Comparison of ENCODE assay signal across 26 mouse cellular contexts in genomic region chr5:130333566-130333965, GRCm38 (mm10). TPM values are rescaled to one million over a fixed set of nuclear protein-coding genes. Genes with fewer than 3 reads are reported as not detected.
A peak's percentile ranks its signal among the peaks of the same experiment; 100 is the strongest.
DNase-seq lines count a peak whose midpoint lies in the region; ATAC-seq lines count a peak whose summit lies in the region.
"Had no signal": no experiment of that assay in that cellular context is flagged by ENCODE, and none has a peak within 500 bp of the region (broad histone marks: within the 10 kb centered on the region; RNA-seq: fewer than 3 reads in every experiment).

No protein-coding gene starts in this region.

- no peak overlapping the region for H3K9ac ChIP-seq in hindbrain, embryonic 16.5 days (ENCODE audit: low read depth, low read length)
- H3K9ac ChIP-seq in hindbrain, embryonic 14.5 days, result no peak overlapping the region
- H3K9ac ChIP-seq in kidney, embryonic 15.5 days, result no peak overlapping the region
- H3K9ac ChIP-seq: liver, embryonic 14.5 days; lung, embryonic 15.5 days; stomach, embryonic 15.5 days had no signal

- no peak overlapping the region for H3K4me2 ChIP-seq in hindbrain, embryonic 16.5 days (ENCODE audit: low read length)
- no peak overlapping the region for H3K4me2 ChIP-seq in hindbrain, embryonic 14.5 days (replicated peaks)
- no peak overlapping the region for H3K4me2 ChIP-seq in kidney, embryonic 15.5 days
- H3K4me2 ChIP-seq: lung, embryonic 15.5 days; stomach, embryonic 15.5 days had no signal

- peaks cover 5% of the 10 kb centered on the region; the same call in 1 of the 2 replicates for H3K4me1 ChIP-seq in hindbrain, embryonic 16.5 days (ENCODE audit: control insufficient read depth, insufficient read depth, low read depth, low read length)
- H3K4me1 ChIP-seq in hindbrain, embryonic 14.5 days (replicated peaks; ENCODE audit: control insufficient read depth, insufficient read depth, low read length), result no peaks in the 10 kb centered on the region
- H3K4me1 ChIP-seq in kidney, embryonic 15.5 days, result peaks cover 5% of the 10 kb centered on the region
- H3K4me1 ChIP-seq: lung, embryonic 15.5 days; midbrain, embryonic 10.5 days; stomach, embryonic 15.5 days had no signal

- peak; percentile 76 for ATAC-seq in hindbrain, embryonic 16.5 days
- ATAC-seq in hindbrain, embryonic 14.5 days (ENCODE audit: low FRiP score), result no peak
- ATAC-seq in cerebellum, adult (ENCODE audit: insufficient number of reproducible peaks, low FRiP score, low TSS enrichment), result peak; percentile 75; the same call in 1 of the 2 replicates
- no peak for ATAC-seq in erythroid progenitor cell, adult 5-6 weeks (replicated peaks; ENCODE audit: low FRiP score, poor library complexity, severe bottlenecking)
- ATAC-seq in kidney, embryonic 15.5 days (replicated peaks; ENCODE audit: low FRiP score), result no peak
- ATAC-seq: intestine, postnatal 0 days had no signal

- WGBS in hindbrain, embryonic 16.5 days, result 71% methylated on average over 7 of the region's 7 CpGs
- 75% methylated on average over 7 of the region's 7 CpGs for WGBS in hindbrain, embryonic 14.5 days
- 86% methylated on average over 7 of the region's 7 CpGs for WGBS in kidney, embryonic 15.5 days

- DNase-seq in hindbrain, embryonic 14.5 days (ENCODE audit: low spot score), result no peak
- DNase-seq in brain, adult 2 months (ENCODE audit: low read depth, low spot score), result peak; percentile 93
- peak; percentile 80 for DNase-seq in cerebellum, adult 9-11 months
- DNase-seq: embryo, embryonic 11 days; lung, postnatal 4 days; right cerebral cortex, postnatal 25 days; thymus, adult 2 months had no signal

- peaks cover 11% of the 10 kb centered on the region for H3K36me3 ChIP-seq in hindbrain, embryonic 16.5 days (ENCODE audit: control insufficient read depth, insufficient read depth, low read length)
- peaks cover 31% of the 10 kb centered on the region for H3K36me3 ChIP-seq in hindbrain, embryonic 14.5 days (replicated peaks; ENCODE audit: control insufficient read depth, insufficient read depth)
- H3K36me3 ChIP-seq in kidney, embryonic 15.5 days, result peaks cover 28% of the 10 kb centered on the region

- H3K27ac ChIP-seq in hindbrain, embryonic 16.5 days (ENCODE audit: low read depth, low read length), result peak overlapping the region; percentile 35; the same call in 1 of the 2 replicates
- H3K27ac ChIP-seq in hindbrain, embryonic 14.5 days, result no peak overlapping the region
- H3K27ac ChIP-seq in kidney, embryonic 15.5 days, result no peak overlapping the region
- H3K27ac ChIP-seq: heart, embryonic 10.5 days; liver, embryonic 14.5 days; lung, embryonic 15.5 days; midbrain, embryonic 10.5 days; stomach, embryonic 15.5 days had no signal

- no peak overlapping the region for H3K4me3 ChIP-seq in hindbrain, embryonic 16.5 days (ENCODE audit: low read length)
- no peak overlapping the region for H3K4me3 ChIP-seq in hindbrain, embryonic 14.5 days (replicated peaks; ENCODE audit: low read length)
- no peak overlapping the region for H3K4me3 ChIP-seq in kidney, embryonic 15.5 days (replicated peaks)
- H3K4me3 ChIP-seq: heart, embryonic 10.5 days; lung, embryonic 15.5 days; midbrain, embryonic 10.5 days; stomach, embryonic 15.5 days had no signal

- no peaks in the 10 kb centered on the region; the same call in 1 of the 2 replicates for H3K9me3 ChIP-seq in hindbrain, embryonic 16.5 days (ENCODE audit: control insufficient read depth, low read length)
- no peaks in the 10 kb centered on the region for H3K9me3 ChIP-seq in hindbrain, embryonic 14.5 days (ENCODE audit: control insufficient read depth, low read length)
- no peaks in the 10 kb centered on the region; the same call in 1 of the 2 replicates for H3K9me3 ChIP-seq in kidney, embryonic 15.5 days (replicated peaks)
- H3K9me3 ChIP-seq: heart, embryonic 10.5 days; lung, embryonic 15.5 days; midbrain, embryonic 10.5 days; stomach, embryonic 15.5 days had no signal

- H3K27me3 ChIP-seq in hindbrain, embryonic 16.5 days (replicated peaks; ENCODE audit: control insufficient read depth, insufficient read depth, low read length), result no peaks in the 10 kb centered on the region
- H3K27me3 ChIP-seq in hindbrain, embryonic 14.5 days (ENCODE audit: control insufficient read depth, insufficient read depth, low read length), result no peaks in the 10 kb centered on the region
- H3K27me3 ChIP-seq in kidney, embryonic 15.5 days, result no peaks in the 10 kb centered on the region
- H3K27me3 ChIP-seq: lung, embryonic 15.5 days; stomach, embryonic 15.5 days had no signal

RNA-seq across cellular contexts. Expression of gene Caln1, which starts 35.7 kb away (rescaled TPM):
- polyA plus RNA-seq in hindbrain, embryonic 16.5 days (2015; fragmentation: Nextera tagmentation; extraction: Ambion mirVana), result 40.4 and 49.3 TPM in 2 replicates
- 19.7 and 24.3 TPM in 2 replicates for polyA plus RNA-seq in hindbrain, embryonic 14.5 days (2014; fragmentation: Nextera tagmentation; extraction: Ambion mirVana)
- not detected in 2 replicates for total RNA-seq in erythroid progenitor cell, adult 5-6 weeks (2015; ENCODE audit: low replicate concordance)
- not detected in 2 replicates for total RNA-seq in erythroid progenitor cell, adult 5-6 weeks (2017; ENCODE audit: low replicate concordance)
- 0.78 and 1.1 TPM in 2 replicates for polyA plus RNA-seq in kidney, embryonic 15.5 days (2015; fragmentation: Nextera tagmentation; extraction: Ambion mirVana)
- total RNA-seq: gastrocnemius, postnatal 4 days had no signal
- polyA plus RNA-seq: heart, postnatal 0 days; liver, embryonic 14.5 days; spleen, adult 2 months had no signal

RNA-seq across cellular contexts. Expression of gene A330070K13Rik, which starts 50.9 kb away (rescaled TPM):
- 0.69 TPM in 1 of 2 replicates, not detected in the other for polyA plus RNA-seq in hindbrain, embryonic 16.5 days (2015; fragmentation: Nextera tagmentation; extraction: Ambion mirVana)
- polyA plus RNA-seq in hindbrain, embryonic 14.5 days (2014; fragmentation: Nextera tagmentation; extraction: Ambion mirVana), result not detected in 2 replicates
- total RNA-seq in erythroid progenitor cell, adult 5-6 weeks (2015; ENCODE audit: low replicate concordance), result not detected in 2 replicates
- not detected in 2 replicates for total RNA-seq in erythroid progenitor cell, adult 5-6 weeks (2017; ENCODE audit: low replicate concordance)
- polyA plus RNA-seq in kidney, embryonic 15.5 days (2015; fragmentation: Nextera tagmentation; extraction: Ambion mirVana), result not detected in 2 replicates
- total RNA-seq: adrenal gland, adult 18-20 months; adrenal gland, postnatal 4 days; gastrocnemius, postnatal 4 days had no signal
- polyA plus RNA-seq: embryonic facial prominence, embryonic 14.5 days; heart, embryonic 10.5 days; heart, postnatal 0 days; hindbrain, embryonic 11.5 days; intestine, postnatal 0 days; kidney, embryonic 16.5 days; large intestine, adult 2 months; liver, embryonic 14.5 days; lung, embryonic 15.5 days; midbrain, embryonic 10.5 days; spleen, adult 2 months; stomach, embryonic 15.5 days; thymus, adult 2 months had no signal

Comparison
In these comparisons a context has a peak if more than half of its experiments do, and no peak if none do; other contexts are left out.
1. ATAC-seq: peak in hindbrain, embryonic 16.5 days (single experiment) and cerebellum, adult (single experiment); none in hindbrain, embryonic 14.5 days (single experiment), erythroid progenitor cell, adult 5-6 weeks (single experiment) and kidney, embryonic 15.5 days (single experiment).